Mouse (Mus musculus): Measurements from ENCODE around the gene Rps6kc1. TPM values are rescaled to one million over a fixed set of nuclear protein-coding genes. Genes with fewer than 3 reads are reported as not detected.

Rps6kc1 gene
- polyA plus RNA-seq, 1 experiment from 2014 or later: 21.1 TPM

DNA sequence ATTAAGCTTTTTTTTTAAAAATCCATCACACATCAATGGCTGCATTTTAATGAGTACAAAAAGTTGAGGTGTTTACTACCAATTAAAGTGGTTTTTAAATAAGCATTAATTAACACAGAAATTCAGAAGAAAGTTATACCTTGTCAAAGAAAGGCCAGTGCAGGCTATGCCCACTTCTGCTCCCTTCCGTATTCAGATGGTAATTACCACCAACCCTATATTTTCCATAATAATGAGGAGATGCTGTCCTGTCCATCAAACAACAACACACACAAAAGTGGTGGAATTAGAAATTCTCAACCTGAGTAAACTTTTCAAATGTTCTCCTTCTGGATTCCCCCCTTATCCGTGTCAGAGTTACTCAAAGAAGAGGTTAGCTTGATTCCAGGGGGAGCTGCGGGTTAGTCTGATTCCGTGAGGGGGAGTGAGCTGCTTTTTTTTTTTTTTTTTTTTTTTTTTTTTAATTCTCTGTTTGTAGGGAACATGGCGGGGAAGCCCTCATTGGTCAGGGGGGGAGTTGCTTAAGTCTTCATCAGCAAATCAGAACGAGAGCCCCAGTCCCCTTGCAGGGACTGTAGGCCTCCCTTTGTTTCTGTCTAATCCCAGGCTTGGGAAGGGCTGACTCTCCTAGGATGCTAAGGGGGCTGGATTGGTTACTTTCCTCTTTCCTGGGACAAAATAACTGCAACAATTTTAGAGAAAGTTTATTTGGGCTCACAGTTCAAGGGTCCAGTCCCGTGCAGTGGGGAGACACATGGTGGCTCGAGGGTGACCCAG is 159.6 kb downstream of the Rps6kc1 start:
- Histone ChIP-seq H3K4me2 (replicated peaks) (no peak overlapping the region), H3K27ac (no peak overlapping the region), H3K4me1 (no peaks in the 10 kb centered on the region), H3K9ac (no peak overlapping the region), H3K4me3 (no peak overlapping the region), H3K9me3 (no peaks in the 10 kb centered on the region), H3K27me3 (no peaks in the 10 kb centered on the region), H3K36me3 (no peaks in the 10 kb centered on the region)
- 43% methylated on average over 8 of the region's 8 CpGs for WGBS
- ATAC-seq (ENCODE audit: insufficient number of reproducible peaks, insufficient read depth, low FRiP score, low TSS enrichment): no peak

DNA sequence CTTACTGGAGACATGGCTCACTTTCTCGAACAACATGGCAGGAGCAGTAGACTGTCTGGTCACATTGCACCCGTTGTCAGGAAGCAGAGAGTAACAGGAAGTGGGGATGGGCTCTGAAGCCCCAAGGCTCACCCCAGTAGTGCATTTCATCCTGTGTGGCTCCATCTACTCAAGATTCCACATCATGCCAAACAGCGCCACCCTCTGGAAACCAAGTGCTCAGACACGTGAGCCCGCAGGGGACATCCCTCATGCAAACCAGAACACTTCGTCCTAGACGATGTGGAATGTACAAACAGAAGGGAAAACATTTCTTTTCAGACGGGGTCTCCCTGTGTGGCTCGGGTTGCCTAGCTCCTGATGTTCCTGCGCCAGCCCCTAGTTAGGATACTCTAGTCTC is 162.6 kb downstream of the Rps6kc1 start:
- ATAC-seq (ENCODE audit: insufficient number of reproducible peaks, insufficient read depth, low FRiP score, low TSS enrichment): no peak
- 87% methylated on average over 10 of the region's 10 CpGs for WGBS
- H3K4me3 ChIP-seq: no peak overlapping the region
- H3K4me2 ChIP-seq (replicated peaks): no peak overlapping the region
- no peaks in the 10 kb centered on the region for H3K36me3 ChIP-seq
- H3K9ac ChIP-seq: no peak overlapping the region
- H3K27me3 ChIP-seq: no peaks in the 10 kb centered on the region
- H3K9me3 ChIP-seq: no peaks in the 10 kb centered on the region
- H3K27ac ChIP-seq: no peak overlapping the region
- no peaks in the 10 kb centered on the region for H3K4me1 ChIP-seq

DNA sequence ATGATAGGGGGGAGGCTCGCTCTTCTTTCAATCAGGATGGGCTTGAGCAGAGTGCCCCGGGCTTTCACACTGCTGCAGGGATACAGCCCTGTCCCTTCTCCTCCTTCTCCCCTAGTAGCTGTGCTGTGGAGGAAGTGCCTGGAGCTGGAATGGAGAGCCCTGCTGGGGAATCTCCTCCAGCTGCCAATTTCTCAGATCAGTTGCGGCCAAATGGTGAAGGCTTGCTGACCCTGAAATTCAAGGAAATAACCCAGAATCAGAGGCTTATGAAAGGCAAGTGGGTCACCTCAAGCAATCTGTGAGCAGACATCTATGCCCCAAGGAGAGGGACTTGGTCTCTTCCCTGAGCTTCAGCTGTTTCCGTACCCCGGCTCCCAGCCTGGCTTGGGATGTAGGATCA is 170.1 kb downstream of the Rps6kc1 start:
- no peak for ATAC-seq (ENCODE audit: insufficient number of reproducible peaks, insufficient read depth, low FRiP score, low TSS enrichment)
- H3K36me3 ChIP-seq: no peaks in the 10 kb centered on the region
- H3K4me1 ChIP-seq: no peaks in the 10 kb centered on the region
- H3K27me3 ChIP-seq: no peaks in the 10 kb centered on the region
- no peak overlapping the region for H3K4me2 ChIP-seq (replicated peaks)
- 71% methylated on average over 5 of the region's 5 CpGs for WGBS
- H3K27ac ChIP-seq: no peak overlapping the region
- no peaks in the 10 kb centered on the region for H3K9me3 ChIP-seq
- no peak overlapping the region for H3K9ac ChIP-seq
- no peak overlapping the region for H3K4me3 ChIP-seq

DNA sequence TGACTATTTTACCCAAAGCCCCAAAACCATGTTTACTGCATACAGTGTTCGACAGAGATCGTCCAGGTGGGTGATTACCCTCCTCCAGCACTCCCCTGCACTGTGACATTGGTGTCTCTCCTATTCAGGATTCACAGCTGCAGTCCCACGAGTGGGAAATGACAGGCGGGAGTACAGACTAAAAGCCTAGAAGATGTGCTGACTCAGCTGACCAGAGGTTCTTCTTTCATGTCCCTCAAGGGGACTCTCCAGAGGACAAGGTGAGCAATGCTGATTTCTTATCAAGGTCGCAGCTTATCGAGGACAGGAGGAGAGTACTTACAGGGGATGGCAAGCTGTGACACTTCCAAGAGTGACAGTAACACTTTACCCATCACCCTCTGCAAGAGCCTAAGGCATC is 178.8 kb downstream of the Rps6kc1 start:
- ATAC-seq (ENCODE audit: insufficient number of reproducible peaks, insufficient read depth, low FRiP score, low TSS enrichment): no peak
- H3K4me3 ChIP-seq: no peak overlapping the region
- H3K9ac ChIP-seq: no peak overlapping the region
- H3K4me2 ChIP-seq (replicated peaks): no peak overlapping the region
- H3K4me1 ChIP-seq: no peaks in the 10 kb centered on the region
- WGBS: 80% methylated on average over 6 of the region's 6 CpGs
- no peaks in the 10 kb centered on the region for H3K27me3 ChIP-seq
- no peaks in the 10 kb centered on the region for H3K9me3 ChIP-seq
- no peak overlapping the region for H3K27ac ChIP-seq
- H3K36me3 ChIP-seq: no peaks in the 10 kb centered on the region

DNA sequence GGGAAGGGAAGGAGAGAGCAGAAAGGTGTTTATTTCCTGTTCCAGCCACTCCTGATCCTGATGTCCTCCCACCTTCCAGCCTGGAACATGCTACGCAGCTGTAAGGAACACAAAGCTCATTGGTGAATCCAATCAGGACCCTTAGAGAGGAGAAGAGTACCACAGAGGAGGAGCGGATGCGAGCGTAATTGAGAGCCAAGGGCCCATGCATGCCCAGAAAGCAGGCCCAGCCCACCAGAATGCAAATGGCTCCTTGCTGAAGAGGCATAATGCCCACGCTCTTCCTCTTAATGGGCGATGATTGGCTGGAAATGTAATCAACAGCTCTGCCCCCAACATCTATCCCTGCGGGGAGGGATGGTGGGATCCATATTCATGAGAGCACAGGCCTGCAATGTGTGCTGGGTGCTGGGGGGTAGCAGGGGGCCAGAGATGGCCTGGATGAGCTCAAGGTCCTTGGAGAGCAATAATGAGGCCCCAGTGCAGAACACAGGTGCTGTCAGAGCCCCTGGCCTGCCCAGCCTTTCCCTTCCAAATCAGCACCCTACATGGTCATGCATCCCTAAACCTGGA is 182.0 kb downstream of the Rps6kc1 start:
- Histone ChIP-seq H3K36me3 (no peaks in the 10 kb centered on the region), H3K27ac (no peak overlapping the region; the same call in 1 of the 2 replicates), H3K27me3 (no peaks in the 10 kb centered on the region), H3K4me3 (no peak overlapping the region), H3K4me1 (no peaks in the 10 kb centered on the region; the same call in 1 of the 2 replicates), H3K4me2 (replicated peaks) (no peak overlapping the region), H3K9ac (no peak overlapping the region), H3K9me3 (no peaks in the 10 kb centered on the region)
- 80% methylated on average over 7 of the region's 7 CpGs for WGBS
- ATAC-seq (ENCODE audit: insufficient number of reproducible peaks, insufficient read depth, low FRiP score, low TSS enrichment): no peak

DNA sequence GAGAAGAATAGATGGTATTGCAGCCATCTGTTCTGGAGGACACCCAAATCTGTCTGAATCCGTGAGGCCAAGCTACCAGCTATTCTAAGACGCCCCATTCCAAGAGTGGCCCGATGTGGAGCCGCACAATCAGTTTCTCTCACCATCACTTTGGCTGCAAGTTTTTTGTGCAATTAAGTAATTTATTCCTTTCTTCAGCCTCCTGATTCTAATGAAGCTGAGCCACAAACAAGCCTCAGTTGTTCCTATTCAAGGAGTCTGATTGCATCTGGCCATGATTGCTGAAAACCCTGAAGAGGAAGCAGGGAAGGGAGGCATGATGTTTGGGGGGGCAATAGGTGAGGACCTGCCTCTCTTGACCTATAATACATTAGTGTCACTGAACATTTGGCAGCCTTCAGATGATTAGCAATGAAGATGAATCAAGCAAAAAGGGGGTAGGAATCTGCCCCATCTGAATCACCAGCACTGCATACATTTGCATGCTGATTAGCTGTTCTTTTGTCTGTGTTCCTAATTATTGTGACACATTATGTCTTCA is 183.4 kb downstream of the Rps6kc1 start:
- ATAC-seq (ENCODE audit: insufficient number of reproducible peaks, insufficient read depth, low FRiP score, low TSS enrichment): no peak
- Histone ChIP-seq H3K27me3 (no peaks in the 10 kb centered on the region), H3K4me3 (no peak overlapping the region), H3K4me1 (no peaks in the 10 kb centered on the region; the same call in 1 of the 2 replicates), H3K27ac (no peak overlapping the region), H3K4me2 (replicated peaks) (no peak overlapping the region), H3K9ac (no peak overlapping the region), H3K36me3 (no peaks in the 10 kb centered on the region), H3K9me3 (no peaks in the 10 kb centered on the region)
- WGBS: 76% methylated on average over 4 of the region's 4 CpGs

DNA sequence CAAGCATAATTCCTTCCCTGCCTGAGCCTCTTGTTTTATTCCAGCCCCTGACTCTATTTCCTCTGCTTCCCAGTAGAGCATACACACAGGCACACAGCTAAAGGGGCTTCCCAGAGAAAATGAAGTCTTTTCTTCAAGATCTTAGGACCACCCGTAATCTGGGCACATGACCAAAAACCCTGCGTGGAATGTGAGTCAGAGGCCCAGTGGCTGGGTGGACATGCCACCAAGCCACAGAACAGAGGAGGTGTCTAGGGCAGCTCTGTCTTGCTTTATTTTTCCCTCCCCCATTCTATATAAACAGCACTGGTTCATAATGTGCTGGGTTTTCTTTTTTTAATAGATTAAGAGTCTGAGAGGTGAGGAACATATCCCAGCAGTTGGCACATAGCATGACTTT is 184.2 kb downstream of the Rps6kc1 start:
- H3K27ac ChIP-seq: no peak overlapping the region
- WGBS: 69% methylated on average over 2 of the region's 2 CpGs

DNA sequence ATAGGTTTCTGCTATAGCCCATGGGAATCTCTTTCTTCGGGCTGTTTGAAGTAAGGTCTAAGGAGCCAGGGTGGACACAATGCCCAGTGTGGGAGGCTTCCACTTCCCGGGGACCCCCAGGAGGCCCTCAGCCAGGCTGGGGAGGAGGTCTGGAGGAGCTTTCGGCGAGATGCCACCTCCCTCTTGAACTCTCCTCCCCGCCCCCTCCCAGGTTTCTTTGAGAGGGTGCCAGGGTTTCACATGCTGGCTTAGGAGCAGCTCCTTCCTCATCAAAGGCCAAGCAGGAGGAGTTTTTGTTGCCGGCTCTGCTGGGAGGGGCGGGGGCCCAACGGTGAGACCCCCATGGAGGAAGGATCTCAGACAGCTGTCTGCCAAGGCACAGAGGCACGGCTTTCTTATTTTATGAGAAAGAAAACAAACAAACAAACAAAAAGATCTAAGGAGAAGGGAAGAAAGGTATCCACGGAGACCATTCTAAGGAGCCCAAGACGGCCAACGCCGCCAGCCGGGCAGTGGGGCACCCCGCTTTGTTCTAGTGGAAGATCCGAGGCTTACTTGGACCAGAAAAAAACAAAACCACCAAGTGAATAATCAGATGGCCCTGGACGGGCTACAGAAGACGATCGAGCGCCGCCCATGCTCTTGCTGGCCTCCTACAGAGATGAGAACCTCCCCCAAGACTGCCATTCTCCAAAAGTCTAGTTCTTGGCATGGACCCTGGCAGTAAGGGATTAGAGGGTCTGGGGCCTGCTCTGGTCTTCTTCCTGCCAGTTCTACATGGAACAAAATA is 186.8 kb downstream of the Rps6kc1 start:
- 48% methylated on average over 21 of the region's 21 CpGs for WGBS
- ATAC-seq (ENCODE audit: insufficient number of reproducible peaks, insufficient read depth, low FRiP score, low TSS enrichment): no peak
- no peaks in the 10 kb centered on the region; the same call in 1 of the 2 replicates for H3K4me1 ChIP-seq
- H3K27me3 ChIP-seq: no peaks in the 10 kb centered on the region
- no peak overlapping the region for H3K4me2 ChIP-seq (replicated peaks)
- no peak overlapping the region for H3K4me3 ChIP-seq
- no peaks in the 10 kb centered on the region for H3K9me3 ChIP-seq
- no peaks in the 10 kb centered on the region for H3K36me3 ChIP-seq
- H3K27ac ChIP-seq: no peak overlapping the region
- no peak overlapping the region for H3K9ac ChIP-seq

More for the DNA sequence above, 184.2 kb downstream of the Rps6kc1 start:
- no peaks in the 10 kb centered on the region for H3K9me3 ChIP-seq
- H3K9ac ChIP-seq: no peak overlapping the region
- H3K4me2 ChIP-seq (replicated peaks): no peak overlapping the region
- H3K4me1 ChIP-seq: no peaks in the 10 kb centered on the region; the same call in 1 of the 2 replicates
- no peaks in the 10 kb centered on the region for H3K27me3 ChIP-seq
- ATAC-seq (ENCODE audit: insufficient number of reproducible peaks, insufficient read depth, low FRiP score, low TSS enrichment): no peak
- H3K36me3 ChIP-seq: no peaks in the 10 kb centered on the region
- no peak overlapping the region for H3K4me3 ChIP-seq

DNA sequence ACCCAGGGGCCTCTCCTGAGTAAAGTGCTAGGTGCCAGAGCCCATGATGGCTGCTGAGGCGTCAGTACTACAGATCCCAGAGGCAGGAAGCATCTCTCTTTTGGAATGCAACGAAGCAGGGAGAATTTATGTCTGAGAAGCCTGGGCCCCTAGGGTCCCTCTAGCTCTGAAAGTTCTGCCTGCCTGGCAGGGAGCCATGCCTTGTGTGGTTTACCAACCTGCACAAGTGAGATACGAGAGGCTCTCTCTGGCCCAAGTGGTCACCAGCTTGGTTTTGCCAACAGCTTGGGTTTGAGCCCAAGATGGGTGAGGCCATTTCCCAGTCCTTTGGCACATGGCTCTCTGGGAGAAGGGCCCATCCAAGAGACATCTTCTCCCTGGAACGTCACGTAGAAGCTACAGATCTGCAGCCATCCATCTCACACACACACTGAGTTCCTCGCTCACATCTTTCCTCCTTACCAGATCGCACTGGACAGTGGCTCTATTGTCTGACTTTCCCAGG is 187.6 kb downstream of the Rps6kc1 start:
- WGBS: 67% methylated on average over 7 of the region's 7 CpGs
- Histone ChIP-seq H3K9ac (no peak overlapping the region), H3K27ac (no peak overlapping the region), H3K36me3 (no peaks in the 10 kb centered on the region), H3K4me2 (replicated peaks) (no peak overlapping the region), H3K27me3 (no peaks in the 10 kb centered on the region), H3K4me3 (no peak overlapping the region), H3K4me1 (no peaks in the 10 kb centered on the region; the same call in 1 of the 2 replicates), H3K9me3 (no peaks in the 10 kb centered on the region)
- ATAC-seq (ENCODE audit: insufficient number of reproducible peaks, insufficient read depth, low FRiP score, low TSS enrichment): no peak

DNA sequence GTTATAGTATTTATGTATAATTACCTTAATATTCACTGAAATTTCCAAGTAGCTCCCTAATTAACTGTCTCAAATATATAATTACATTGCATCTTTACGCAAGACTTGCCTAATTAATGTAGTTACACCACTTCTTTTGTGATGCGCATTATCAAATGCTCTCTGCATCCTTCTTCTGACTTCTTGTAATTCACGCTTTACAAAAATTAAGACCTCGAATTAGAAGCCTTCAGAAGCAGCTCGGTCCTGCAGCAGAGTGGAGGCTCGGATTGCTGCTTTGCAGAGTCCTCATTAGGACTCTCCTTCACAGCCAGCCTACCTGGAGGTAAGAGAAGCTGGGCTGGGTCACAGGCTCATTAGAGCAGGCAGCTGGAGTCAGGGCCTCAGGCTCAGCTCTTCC is 197.7 kb downstream of the Rps6kc1 start:
- no peaks in the 10 kb centered on the region for H3K9me3 ChIP-seq
- H3K4me3 ChIP-seq: no peak overlapping the region
- no peaks in the 10 kb centered on the region for H3K36me3 ChIP-seq
- no peak overlapping the region for H3K9ac ChIP-seq
- H3K27ac ChIP-seq: no peak overlapping the region
- no peaks in the 10 kb centered on the region for H3K4me1 ChIP-seq
- WGBS: 72% methylated on average over 6 of the region's 6 CpGs
- ATAC-seq (ENCODE audit: insufficient number of reproducible peaks, insufficient read depth, low FRiP score, low TSS enrichment): no peak
- no peaks in the 10 kb centered on the region for H3K27me3 ChIP-seq
- H3K4me2 ChIP-seq (replicated peaks): no peak overlapping the region

DNA sequence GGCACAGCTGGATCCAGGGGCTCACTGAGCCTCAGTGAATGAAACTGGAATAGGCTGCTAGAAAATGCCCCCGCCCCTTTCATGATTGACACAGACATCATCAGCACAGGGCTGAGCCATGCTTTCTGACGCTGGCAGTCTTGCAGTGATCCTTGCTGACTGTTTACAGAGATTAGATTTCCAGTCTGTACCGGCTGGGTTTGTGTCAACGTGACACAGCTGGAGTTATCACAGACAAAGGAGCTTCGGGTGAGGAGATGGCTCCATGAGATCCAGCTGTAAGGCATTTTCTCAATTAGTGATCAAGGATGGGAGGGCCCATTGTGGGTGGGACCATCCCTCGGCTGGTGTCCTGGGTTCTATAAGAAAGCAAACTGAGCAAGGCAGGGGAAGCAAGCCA is 214.0 kb downstream of the Rps6kc1 start:
- WGBS: 20% methylated on average over 6 of the region's 6 CpGs
- Histone ChIP-seq H3K4me3 (no peak overlapping the region), H3K9ac (no peak overlapping the region), H3K9me3 (no peaks in the 10 kb centered on the region), H3K4me2 (replicated peaks) (no peak overlapping the region), H3K27ac (no peak overlapping the region), H3K4me1 (no peaks in the 10 kb centered on the region), H3K27me3 (no peaks in the 10 kb centered on the region), H3K36me3 (no peaks in the 10 kb centered on the region)
- no peak for ATAC-seq (ENCODE audit: insufficient number of reproducible peaks, insufficient read depth, low FRiP score, low TSS enrichment)
